Mouse (Mus musculus): ENCODE measurements around the gene Pclaf. TPM values are rescaled to one million over a fixed set of nuclear protein-coding genes. Genes with fewer than 3 reads are reported as not detected.

Pclaf gene
- total RNA-seq, 2 experiments from 2014 or later = 0.47 to 0.57 TPM

Other genes starting within 250 kb of the Pclaf start
- 100 to 1,000 TPM; 201 to 238 TPM for gene Oaz2, start 222.2 kb upstream of the Pclaf start, total RNA-seq (2021)
- gene Zfp609, start 62.7 kb upstream of the Pclaf start, total RNA-seq (2021) = 10 to 100 TPM; 19.2 to 22.4 TPM
- gene Trip4, start 18.6 kb downstream of the Pclaf start, total RNA-seq (2021) = 10 to 100 TPM; 15.3 to 16.5 TPM
- 1 to 10 TPM; 8.5 to 8.8 TPM for gene Csnk1g1, start 18.7 kb downstream of the Pclaf start, total RNA-seq (2021)
- gene Ppib, start 170.0 kb downstream of the Pclaf start, total RNA-seq (2021) = 100 to 1,000 TPM; 102 to 105 TPM
- under 1 TPM; 0.46 to 0.50 TPM for gene Snx22, start 179.5 kb downstream of the Pclaf start, total RNA-seq (2021)
- gene Snx1, start 236.3 kb downstream of the Pclaf start, total RNA-seq (2021) = 10 to 100 TPM; 27.3 to 27.8 TPM
- 10 to 100 TPM; 68.7 to 71.3 TPM for gene Ciao2a, start 236.4 kb downstream of the Pclaf start, total RNA-seq (2021)

Data from heart, adult 18-20 months (tissue).